Mouse (Mus musculus) cerebellum, adult 2 months (tissue): Measurements from ENCODE around the gene Lsm5. TPM values are rescaled to one million over a fixed set of nuclear protein-coding genes. Genes with fewer than 3 reads are reported as not detected.

ENCODE experiments used
- DNase-seq, 2 experiments: peaks; one replicate each; pipeline ENCODE4 v3.0.0; 2021
- H3K27ac ChIP-seq: fragments of 200-500 bp; 2 replicates; pipeline ENCODE4 v1.5.1; 2012; ENCODE audit warnings: low read length, control low read depth, inconsistent platforms; ENCODE audit not compliant: insufficient read depth
- H3K27me3 ChIP-seq: fragments of 200-500 bp; 2 replicates; pipeline ENCODE4 v1.6.1; 2012; ENCODE audit warnings: inconsistent platforms, mild to moderate bottlenecking, low read length, moderate library complexity; ENCODE audit not compliant: control insufficient read depth, insufficient read depth
- H3K4me1 ChIP-seq: fragments of 200-500 bp; 2 replicates; pipeline ENCODE4 v1.6.1; 2011; ENCODE audit warnings: low read length; ENCODE audit not compliant: control insufficient read depth, insufficient read depth
- H3K4me3 ChIP-seq: fragments of 200-500 bp; replicated peaks from 2 replicates; pipeline ENCODE3; 2011; ENCODE audit warnings: mild to moderate bottlenecking, low read depth, low read length, control low read depth; ENCODE audit not compliant: insufficient read depth
- CTCF ChIP-seq: fragments of 200-500 bp; IDR thresholded peaks from 2 replicates; pipeline ENCODE4 v1.5.1; 2011; ENCODE audit warnings: low read depth, mild to moderate bottlenecking, control low read depth, low read length, moderate library complexity, borderline replicate concordance; ENCODE audit not compliant: insufficient read depth
- POLR2A ChIP-seq: fragments of 200-500 bp; IDR thresholded peaks from 2 replicates; pipeline ENCODE4 v1.6.1; 2011; ENCODE audit warnings: low read length, control low read depth, borderline replicate concordance; ENCODE audit not compliant: insufficient read depth
- WGBS: fragments of 180-500 bp; shearing (Covaris S2); methylation state at CpG from one replicate; pipeline ENCODE4 v1.1.7; 2018; 5-methylcytosine and 5-hydroxymethylcytosine counted together
- polyA plus RNA-seq: library from polyadenylated mRNA; depleted of rRNA; stranded (reverse); fragments of >200 nt; gene quantifications from 2 replicates; pipeline ENCODE4 v1.2.3, GENCODE M21; 2012; rRNA removed

Lsm5 gene
- polyA plus RNA-seq, 1 experiment: 28.4 TPM

GRCm38 (mm10) chr6:56714574-56715269 is 10.2 kb upstream of the Lsm5 start, which contains the start of gene Avl9:
Avl9 (plus strand) TSS chr6:56714899.
- peak within 1 kb of the TSS; percentile 85 for H3K27ac ChIP-seq
- H3K4me1 ChIP-seq: no peaks in the 10 kb centered on the region
- no peaks in the 10 kb centered on the region for H3K27me3 ChIP-seq
- peak; percentile 97 for DNase-seq
- WGBS: 2% methylated on average over 64 of the region's 64 CpGs
- TF ChIP-seq POLR2A (peak; percentile 64), CTCF (0 out of 2 replicates have a peak, but pooled peaks have one; percentile 51)
- peak within 1 kb of the TSS; percentile 79 for H3K4me3 ChIP-seq

GRCm38 (mm10) chr6:56714186-56714573 is 9.7 kb upstream of the Lsm5 start:
- no peak for DNase-seq
- H3K4me3 ChIP-seq: peak overlapping the region; percentile 79
- H3K27ac ChIP-seq: no peak overlapping the region
- no peaks in the 10 kb centered on the region for H3K4me1 ChIP-seq
- WGBS: 45% methylated on average over 7 of the region's 7 CpGs
- H3K27me3 ChIP-seq: no peaks in the 10 kb centered on the region
- TF ChIP-seq CTCF (no peak), POLR2A (no peak)

- DNase-seq: no peak
- Histone ChIP-seq H3K4me1 (no peaks in the 10 kb centered on the region), H3K27me3 (no peaks in the 10 kb centered on the region), H3K27ac (no peak overlapping the region), H3K4me3 (no peak overlapping the region)
- no peak for TF ChIP-seq CTCF
- TF ChIP-seq POLR2A: no peak
- WGBS: 63% methylated on average over 4 of the region's 4 CpGs
These were observed 12.1 kb downstream of the Lsm5 start for GRCm38 (mm10) chr6:56692445-56692844.

- no peaks in the 10 kb centered on the region for H3K27me3 ChIP-seq
- WGBS: 4% methylated on average over 2 of the region's 2 CpGs
- TF ChIP-seq POLR2A: no peak
- peak; percentile 67; the same call in 1 of the 2 replicates for TF ChIP-seq CTCF
These were observed 13.3 kb downstream of the Lsm5 start for GRCm38 (mm10) chr6:56691205-56691604.

GRCm38 (mm10) chr6:56688238-56688637 is 16.3 kb downstream of the Lsm5 start:
- Histone ChIP-seq H3K4me3 (no peak overlapping the region), H3K27ac (no peak overlapping the region), H3K27me3 (no peaks in the 10 kb centered on the region), H3K4me1 (no peaks in the 10 kb centered on the region)
- WGBS: 88% methylated on average over 3 of the region's 3 CpGs
- TF ChIP-seq POLR2A: no peak
- no peak for TF ChIP-seq CTCF
- no peak for DNase-seq

More at GRCm38 (mm10) chr6:56691205-56691604, 13.3 kb downstream of the Lsm5 start:
- no peaks in the 10 kb centered on the region for H3K4me1 ChIP-seq
- H3K27ac ChIP-seq: no peak overlapping the region
- no peak overlapping the region for H3K4me3 ChIP-seq
- peak; percentile 38 for DNase-seq

GRCm38 (mm10) chr6:56664410-56664809 is 40.1 kb downstream of the Lsm5 start:
- WGBS: 93% methylated on average over 3 of the region's 3 CpGs
- H3K4me3 ChIP-seq: no peak overlapping the region
- H3K4me1 ChIP-seq: no peaks in the 10 kb centered on the region
- no peak for TF ChIP-seq CTCF
- no peak for TF ChIP-seq POLR2A
- no peaks in the 10 kb centered on the region for H3K27me3 ChIP-seq
- no peak for DNase-seq
- H3K27ac ChIP-seq: no peak overlapping the region

- 84% methylated on average over 8 of the region's 8 CpGs for WGBS
- Histone ChIP-seq H3K27me3 (peaks cover 3% of the 10 kb centered on the region; the same call in 1 of the 2 replicates), H3K4me3 (no peak overlapping the region), H3K27ac (no peak overlapping the region), H3K4me1 (no peaks in the 10 kb centered on the region)
- TF ChIP-seq CTCF (no peak), POLR2A (no peak)
- no peak for DNase-seq
These were observed 49.1 kb downstream of the Lsm5 start for GRCm38 (mm10) chr6:56655393-56655792.

GRCm38 (mm10) chr6:56652121-56652592 is 52.4 kb downstream of the Lsm5 start:
- 1% methylated on average over 36 of the region's 36 CpGs for WGBS
- peak overlapping the region; percentile 43 for H3K4me3 ChIP-seq
- TF ChIP-seq POLR2A (no peak), CTCF (no peak; the same call in 1 of the 2 replicates)
- H3K27me3 ChIP-seq: peaks cover 3% of the 10 kb centered on the region; the same call in 1 of the 2 replicates
- no peaks in the 10 kb centered on the region for H3K4me1 ChIP-seq
- DNase-seq: peak in 1 of 2 experiments; percentile 12
- H3K27ac ChIP-seq: no peak overlapping the region

Other genes with a start within 250 kb of the Lsm5 start
- gene Pde1c, start 135.6 kb downstream of the Lsm5 start, polyA plus RNA-seq: 29.9 and 35.3 TPM in 2 replicates
- gene Avl9, start 10.2 kb upstream of the Lsm5 start, polyA plus RNA-seq: 20.8 and 21.2 TPM in 2 replicates
- gene Kbtbd2, start 93.1 kb upstream of the Lsm5 start, polyA plus RNA-seq: 34.4 and 35.6 TPM in 2 replicates
- 19.3 and 19.7 TPM in 2 replicates for gene Fkbp9, start 127.3 kb upstream of the Lsm5 start, polyA plus RNA-seq
- gene Nt5c3, start 219.2 kb upstream of the Lsm5 start, polyA plus RNA-seq: 38.8 and 47.7 TPM in 2 replicates
- 0.33 and 0.59 TPM in 2 replicates for gene Vmn1r4, start 219.3 kb upstream of the Lsm5 start, polyA plus RNA-seq